Mouse (Mus musculus) C2C12 (cell line): ENCODE data around the gene Plcxd1.

ENCODE experiments used
- CEBPB ChIP-seq: IDR thresholded peaks from one replicate; pipeline ENCODE4 v1.6.1; 2011; ENCODE audit warnings: low read depth, mild to moderate bottlenecking, control low read depth, moderate library complexity
- CTCF ChIP-seq: IDR thresholded peaks from one replicate; pipeline ENCODE4 v1.5.1; 2011; ENCODE audit not compliant: control insufficient read depth, insufficient read depth, insufficient read length
- MAX ChIP-seq: IDR thresholded peaks from one replicate; pipeline ENCODE4 v1.6.1; 2011; ENCODE audit warnings: mild to moderate bottlenecking, control low read depth
- MYOD1 ChIP-seq: IDR thresholded peaks from one replicate; pipeline ENCODE4 v1.6.1; 2011; ENCODE audit warnings: low read depth; ENCODE audit not compliant: control insufficient read depth, insufficient read length
- MYOG ChIP-seq: IDR thresholded peaks from one replicate; pipeline ENCODE4 v1.6.1; 2011; ENCODE audit not compliant: control insufficient read depth, insufficient read length; ENCODE audit errors: extremely low read depth
- USF1 ChIP-seq: IDR thresholded peaks from one replicate; pipeline ENCODE4 v1.6.1; 2011; ENCODE audit warnings: low read depth, mild to moderate bottlenecking, control low read depth, moderate library complexity

GRCm38 (mm10) chr5:110100921-110101631, 1.3 kb downstream of the Plcxd1 start:
- TF ChIP-seq CTCF (no peak), MYOD1 (peak; percentile 22), MYOG (no peak), MAX (no peak), CEBPB (no peak), USF1 (no peak)
